Mouse (Mus musculus) ovary, postnatal 10 days (tissue): ENCODE results near the gene Rftn2.
"Not testable (repeated sequence)": the region's sequence is repeated elsewhere in the genome, so short reads cannot be mapped to it uniquely, and the experiment has no call there.

Experiments
- DNase-seq: peaks from one replicate; pipeline ENCODE4 v3.0.0; 2022; ENCODE audit warnings: low spot score

The Rftn2 gene

GRCm38 (mm10) chr1:55171361-55172325, 54.9 kb downstream of the Rftn2 start:
- DNase-seq = no peak

- no peak for DNase-seq
These were observed 58.0 kb downstream of the Rftn2 start for GRCm38 (mm10) chr1:55168591-55168990.

GRCm38 (mm10) chr1:55167560-55167959, 59.0 kb downstream of the Rftn2 start:
- DNase-seq = no peak

GRCm38 (mm10) chr1:55164005-55164404, 62.6 kb downstream of the Rftn2 start:
- no peak for DNase-seq

- DNase-seq = no peak
These were observed 63.8 kb downstream of the Rftn2 start for GRCm38 (mm10) chr1:55162781-55163180.

GRCm38 (mm10) chr1:55161895-55162294, 64.7 kb downstream of the Rftn2 start:
- DNase-seq = no peak

GRCm38 (mm10) chr1:55160831-55161638, 65.5 kb downstream of the Rftn2 start:
- no peak for DNase-seq

- no peak for DNase-seq
These were observed 66.4 kb downstream of the Rftn2 start for GRCm38 (mm10) chr1:55160218-55160617.

GRCm38 (mm10) chr1:55158821-55159220, 67.8 kb downstream of the Rftn2 start:
- no peak for DNase-seq

GRCm38 (mm10) chr1:55158211-55158610, 68.4 kb downstream of the Rftn2 start:
- no peak for DNase-seq

GRCm38 (mm10) chr1:55157329-55157728, 69.3 kb downstream of the Rftn2 start:
- no peak for DNase-seq

GRCm38 (mm10) chr1:55145556-55145955, 81.0 kb downstream of the Rftn2 start:
- DNase-seq = no peak

GRCm38 (mm10) chr1:55144338-55144737, 82.2 kb downstream of the Rftn2 start:
- DNase-seq = no peak

GRCm38 (mm10) chr1:55135846-55136245, 90.7 kb downstream of the Rftn2 start:
- no peak for DNase-seq

GRCm38 (mm10) chr1:55134301-55134700, 92.3 kb downstream of the Rftn2 start:
- DNase-seq = no peak

GRCm38 (mm10) chr1:55133173-55133572, 93.4 kb downstream of the Rftn2 start:
- DNase-seq = no peak

- no peak for DNase-seq
These were observed 94.3 kb downstream of the Rftn2 start for GRCm38 (mm10) chr1:55132308-55132707.

GRCm38 (mm10) chr1:55131424-55132014, 95.1 kb downstream of the Rftn2 start:
- no peak for DNase-seq

GRCm38 (mm10) chr1:55130943-55131401, 95.6 kb downstream of the Rftn2 start, which contains the start of gene Mob4:
Gene Mob4 (plus strand): TSS chr1:55131231.
- peak; percentile 94 for DNase-seq

- DNase-seq = no peak
These were observed 96.2 kb downstream of the Rftn2 start for GRCm38 (mm10) chr1:55130190-55130916.

- no peak for DNase-seq
These were observed 96.9 kb downstream of the Rftn2 start for GRCm38 (mm10) chr1:55129716-55130115.

- not testable (repeated sequence) for DNase-seq
These were observed 102.4 kb downstream of the Rftn2 start for GRCm38 (mm10) chr1:55124136-55124535.
